Mouse (Mus musculus) cerebellum, adult 2 months (tissue): ENCODE data around the gene Rspo1. TPM values are rescaled to one million over a fixed set of nuclear protein-coding genes. Genes with fewer than 3 reads are reported as not detected.

Source experiments
- DNase-seq, 2 experiments: peaks; one replicate each; pipeline ENCODE4 v3.0.0; 2021
- H3K27ac ChIP-seq: fragments of 200-500 bp; 2 replicates; pipeline ENCODE4 v1.5.1; 2012; ENCODE audit warnings: low read length, control low read depth, inconsistent platforms; ENCODE audit not compliant: insufficient read depth
- H3K27me3 ChIP-seq: fragments of 200-500 bp; 2 replicates; pipeline ENCODE4 v1.6.1; 2012; ENCODE audit warnings: inconsistent platforms, mild to moderate bottlenecking, low read length, moderate library complexity; ENCODE audit not compliant: control insufficient read depth, insufficient read depth
- H3K4me1 ChIP-seq: fragments of 200-500 bp; 2 replicates; pipeline ENCODE4 v1.6.1; 2011; ENCODE audit warnings: low read length; ENCODE audit not compliant: control insufficient read depth, insufficient read depth
- H3K4me3 ChIP-seq: fragments of 200-500 bp; replicated peaks from 2 replicates; pipeline ENCODE3; 2011; ENCODE audit warnings: mild to moderate bottlenecking, low read depth, low read length, control low read depth; ENCODE audit not compliant: insufficient read depth
- CTCF ChIP-seq: fragments of 200-500 bp; IDR thresholded peaks from 2 replicates; pipeline ENCODE4 v1.5.1; 2011; ENCODE audit warnings: low read depth, mild to moderate bottlenecking, control low read depth, low read length, moderate library complexity, borderline replicate concordance; ENCODE audit not compliant: insufficient read depth
- POLR2A ChIP-seq: fragments of 200-500 bp; IDR thresholded peaks from 2 replicates; pipeline ENCODE4 v1.6.1; 2011; ENCODE audit warnings: low read length, control low read depth, borderline replicate concordance; ENCODE audit not compliant: insufficient read depth
- WGBS: fragments of 180-500 bp; shearing (Covaris S2); methylation state at CpG from one replicate; pipeline ENCODE4 v1.1.7; 2018; 5-methylcytosine and 5-hydroxymethylcytosine counted together
- polyA plus RNA-seq: library from polyadenylated mRNA; depleted of rRNA; stranded (reverse); fragments of >200 nt; gene quantifications from 2 replicates; pipeline ENCODE4 v1.2.3, GENCODE M21; 2012

Rspo1 gene
- polyA plus RNA-seq, 1 experiment = 0.72 TPM

DNA sequence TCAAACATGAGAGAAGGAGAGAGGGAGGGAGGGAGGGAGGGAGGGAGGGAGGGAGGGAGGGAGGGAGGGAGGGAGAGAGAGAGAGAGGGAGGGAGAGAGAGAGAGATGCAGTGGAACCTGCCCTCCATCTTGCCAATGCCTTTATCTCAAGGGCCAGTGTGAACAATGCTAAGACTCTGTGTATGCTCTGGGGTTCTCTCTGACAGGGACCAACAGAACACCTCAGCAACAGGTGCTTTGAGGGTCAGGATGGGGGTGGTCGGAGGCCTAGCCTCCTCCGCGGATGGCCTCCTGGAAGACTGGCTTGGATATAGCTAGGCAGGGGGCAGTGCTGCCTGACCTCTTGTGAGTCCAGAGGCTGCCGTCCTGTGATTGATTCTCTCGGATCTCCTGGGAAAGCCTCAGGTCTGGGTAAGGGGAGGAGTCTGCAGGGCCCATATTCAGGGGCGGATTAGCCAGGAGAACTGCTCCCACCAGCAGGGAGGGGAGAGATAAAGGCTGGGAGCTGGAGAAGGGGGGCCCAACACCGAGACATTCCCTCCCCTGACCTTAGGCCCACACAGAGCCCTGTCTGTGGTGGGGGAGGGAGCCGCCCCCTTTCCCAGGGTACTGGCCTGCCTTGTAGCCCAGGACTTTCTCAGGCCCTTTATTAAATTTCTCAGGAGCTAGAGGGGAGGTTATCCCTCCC lies 21.2 kb upstream of the Rspo1 start:
- no peak overlapping the region for H3K4me3 ChIP-seq
- H3K4me1 ChIP-seq = peaks cover 5% of the 10 kb centered on the region
- no peaks in the 10 kb centered on the region for H3K27me3 ChIP-seq
- no peak for DNase-seq
- WGBS = 24% methylated on average over 8 of the region's 8 CpGs
- TF ChIP-seq CTCF = no peak
- no peak for TF ChIP-seq POLR2A
- no peak overlapping the region for H3K27ac ChIP-seq

DNA sequence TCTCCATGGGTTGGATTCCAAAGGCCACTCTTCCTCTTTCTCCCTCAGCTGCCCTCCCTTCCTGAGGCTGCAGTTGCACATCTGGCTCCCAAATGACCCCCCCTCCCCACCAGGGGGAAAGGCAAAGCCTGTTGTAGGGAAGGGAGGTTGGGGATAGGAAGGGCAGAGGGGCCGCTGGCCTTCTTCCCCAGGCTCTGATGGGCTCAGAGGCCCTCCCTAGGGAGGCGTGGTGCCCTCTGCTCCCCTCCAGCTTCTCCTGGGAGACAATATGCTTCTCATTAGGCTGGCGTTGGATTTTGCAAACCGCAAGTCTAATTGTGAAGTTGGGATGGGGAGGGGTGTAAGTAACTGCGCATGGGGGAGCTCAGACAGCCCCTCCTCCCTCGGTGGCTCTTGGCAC lies 17.5 kb upstream of the Rspo1 start:
- Histone ChIP-seq H3K4me1 (no peaks in the 10 kb centered on the region), H3K27me3 (no peaks in the 10 kb centered on the region), H3K27ac (no peak overlapping the region), H3K4me3 (no peak overlapping the region)
- no peak for DNase-seq
- TF ChIP-seq CTCF (no peak), POLR2A (no peak)
- 39% methylated on average over 6 of the region's 6 CpGs for WGBS

DNA sequence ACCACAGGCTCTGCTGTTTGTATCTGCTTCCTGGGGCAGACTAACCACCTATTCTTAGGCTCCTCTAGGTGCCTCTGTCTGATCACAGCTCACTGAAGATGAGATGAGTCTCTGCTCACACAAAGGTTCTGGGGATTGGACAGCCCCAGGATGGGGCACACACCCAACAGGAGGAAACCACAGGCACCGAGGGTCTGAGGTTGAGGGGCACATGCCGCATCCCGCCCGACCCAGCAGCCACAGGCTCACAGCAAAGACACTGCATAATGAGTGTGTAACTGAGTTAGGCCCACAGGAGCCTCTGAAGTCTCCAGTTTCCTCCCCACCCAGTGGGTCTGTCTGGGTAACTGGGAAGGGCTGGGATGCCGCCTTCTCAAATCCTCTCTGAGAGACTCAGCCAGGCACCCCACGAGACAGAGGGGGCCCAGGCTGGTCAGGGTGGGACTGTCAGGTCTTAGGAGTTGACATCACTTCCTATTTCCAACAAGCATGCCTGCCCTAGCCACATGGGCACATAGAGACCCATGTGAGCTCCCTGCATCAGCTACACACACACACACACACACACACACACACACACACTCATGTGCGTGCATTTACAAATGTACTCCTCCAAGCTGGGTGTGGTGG lies 16.9 kb upstream of the Rspo1 start:
- no peak overlapping the region for H3K27ac ChIP-seq
- 68% methylated on average over 7 of the region's 7 CpGs for WGBS
- no peaks in the 10 kb centered on the region for H3K4me1 ChIP-seq
- no peak for TF ChIP-seq POLR2A
- TF ChIP-seq CTCF = no peak
- H3K27me3 ChIP-seq = no peaks in the 10 kb centered on the region
- H3K4me3 ChIP-seq = no peak overlapping the region
- DNase-seq = no peak

DNA sequence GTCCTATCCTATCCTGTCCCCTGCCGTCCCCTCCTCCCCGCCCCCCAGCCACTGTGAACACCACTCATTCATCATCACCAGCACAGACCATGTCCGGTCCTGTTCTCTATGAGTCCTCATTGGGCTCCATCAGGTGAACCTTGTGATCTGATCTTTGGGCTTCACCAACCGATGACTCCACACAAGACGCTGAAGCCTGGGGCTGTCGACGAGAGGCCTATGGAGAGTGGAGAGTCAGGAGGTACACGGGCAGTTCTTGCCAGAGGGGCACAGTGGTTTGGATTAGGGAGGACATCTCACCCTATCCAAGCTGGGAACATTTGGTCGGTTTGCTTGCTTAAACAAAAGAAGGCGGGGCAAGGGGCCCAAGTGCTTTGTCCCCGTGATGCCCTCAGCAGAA lies 16.0 kb upstream of the Rspo1 start:
- 71% methylated on average over 11 of the region's 11 CpGs for WGBS
- no peaks in the 10 kb centered on the region for H3K27me3 ChIP-seq
- no peaks in the 10 kb centered on the region for H3K4me1 ChIP-seq
- H3K27ac ChIP-seq = no peak overlapping the region
- no peak for DNase-seq
- no peak overlapping the region for H3K4me3 ChIP-seq
- TF ChIP-seq POLR2A (no peak), CTCF (no peak)

DNA sequence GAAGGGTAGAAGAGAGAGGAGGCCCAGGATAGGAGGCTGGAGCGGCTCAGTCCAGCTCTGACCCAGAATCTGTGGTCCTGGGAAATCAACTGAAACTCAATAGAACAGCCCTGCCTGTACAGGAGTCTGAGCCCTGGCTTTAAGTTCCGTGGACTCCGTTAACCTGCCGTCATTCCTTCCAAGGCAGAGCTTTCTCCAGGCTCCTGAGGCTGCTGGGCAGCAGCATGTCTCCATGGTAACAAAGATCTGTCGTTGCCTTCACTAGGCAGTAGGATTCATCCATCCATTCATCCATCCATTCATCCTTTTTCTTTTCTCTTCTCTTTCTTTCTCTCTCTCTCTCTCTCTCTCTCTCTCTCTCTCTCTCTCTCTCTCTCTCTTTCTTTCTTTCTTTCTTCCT lies 15.6 kb upstream of the Rspo1 start:
- DNase-seq = no peak
- no peak overlapping the region for H3K4me3 ChIP-seq
- TF ChIP-seq POLR2A (no peak), CTCF (no peak)
- H3K27ac ChIP-seq = no peak overlapping the region
- no peaks in the 10 kb centered on the region for H3K4me1 ChIP-seq
- H3K27me3 ChIP-seq = no peaks in the 10 kb centered on the region
- WGBS = 21% methylated on average over 5 of the region's 5 CpGs

DNA sequence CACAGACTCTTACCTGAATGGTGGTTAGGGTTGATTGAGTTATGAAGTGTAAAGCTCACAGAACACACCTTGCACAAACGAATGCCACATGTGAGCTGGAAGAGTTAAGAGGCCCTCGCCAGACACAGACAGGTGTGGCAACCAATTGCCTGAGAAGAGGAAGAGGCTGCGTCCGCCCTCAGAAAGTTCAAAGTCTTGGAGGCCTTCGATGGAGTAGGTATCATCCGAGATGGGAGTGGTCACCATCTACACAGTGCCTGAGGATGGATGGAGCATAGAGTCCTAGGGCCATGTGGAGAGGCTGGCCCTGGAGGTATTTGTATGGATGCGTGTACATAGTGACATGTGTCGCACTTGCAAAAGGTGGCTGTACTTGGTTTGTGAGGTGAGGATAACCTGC lies 15.1 kb upstream of the Rspo1 start:
- 88% methylated on average over 8 of the region's 8 CpGs for WGBS
- DNase-seq = no peak
- TF ChIP-seq POLR2A = no peak
- no peak for TF ChIP-seq CTCF
- no peak overlapping the region for H3K27ac ChIP-seq
- no peaks in the 10 kb centered on the region for H3K4me1 ChIP-seq
- no peaks in the 10 kb centered on the region for H3K27me3 ChIP-seq
- no peak overlapping the region for H3K4me3 ChIP-seq

DNA sequence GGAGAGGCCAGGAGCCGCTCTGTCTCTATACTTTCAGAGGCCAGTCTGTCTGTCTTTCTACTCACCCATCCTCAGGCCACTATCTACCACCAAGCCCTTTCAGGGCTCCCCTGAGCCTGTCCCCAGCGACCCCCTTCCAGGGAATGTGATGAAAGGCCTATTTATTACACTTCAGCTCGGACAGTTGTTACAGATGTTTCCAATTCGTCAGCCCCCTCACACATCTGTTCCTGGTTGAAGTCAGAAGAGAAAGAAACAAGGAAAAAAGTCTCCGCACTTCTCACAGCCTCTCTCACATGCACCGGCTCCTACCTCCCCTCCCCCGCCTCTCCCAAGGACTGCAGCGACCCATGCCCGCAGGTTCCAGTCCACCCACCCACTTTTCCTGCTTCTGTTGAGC lies 13.9 kb upstream of the Rspo1 start:
- Histone ChIP-seq H3K27ac (no peak overlapping the region), H3K4me3 (no peak overlapping the region), H3K27me3 (no peaks in the 10 kb centered on the region), H3K4me1 (no peaks in the 10 kb centered on the region)
- 62% methylated on average over 9 of the region's 9 CpGs for WGBS
- no peak for DNase-seq
- TF ChIP-seq POLR2A (no peak), CTCF (no peak)

DNA sequence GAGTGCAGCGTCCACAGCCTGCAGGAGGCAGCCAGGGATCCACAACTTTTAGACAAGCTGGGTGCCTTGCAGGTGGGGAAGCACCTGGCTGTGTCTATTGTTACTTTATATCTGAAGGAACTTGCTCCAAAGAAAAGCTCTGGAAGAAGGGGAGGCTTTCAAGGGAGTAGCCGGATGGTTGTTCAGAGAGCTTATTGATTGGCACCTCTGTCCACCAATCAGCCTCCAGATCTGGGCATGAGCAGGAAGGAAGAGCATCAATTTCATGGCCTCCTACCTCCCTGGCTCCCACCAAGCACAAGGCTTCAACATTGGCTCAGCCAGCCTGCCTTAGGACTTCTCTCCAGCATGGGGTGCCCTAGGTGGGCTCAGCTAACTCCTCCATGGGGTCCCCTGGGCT lies 12.9 kb upstream of the Rspo1 start:
- 68% methylated on average over 2 of the region's 2 CpGs for WGBS
- TF ChIP-seq CTCF (no peak), POLR2A (no peak)
- H3K27me3 ChIP-seq = no peaks in the 10 kb centered on the region

More for the DNA sequence above, 12.9 kb upstream of the Rspo1 start:
- Histone ChIP-seq H3K4me3 (no peak overlapping the region), H3K4me1 (no peaks in the 10 kb centered on the region), H3K27ac (no peak overlapping the region)
- no peak for DNase-seq
